Mouse (Mus musculus) myocyte (in vitro differentiated cells): ENCODE measurements around the gene Gm45717. TPM values are rescaled to one million over a fixed set of nuclear protein-coding genes. Genes with fewer than 3 reads are reported as not detected.

ENCODE experiments used
- H3K27me3 ChIP-seq: one replicate; pipeline ENCODE4 v1.6.1; 2011; ENCODE audit not compliant: control insufficient read depth, insufficient read depth, insufficient read length
- H3K36me3 ChIP-seq: one replicate; pipeline ENCODE4 v1.6.1; 2011; ENCODE audit not compliant: control insufficient read depth, insufficient read depth
- H3K4me2 ChIP-seq: one replicate; pipeline ENCODE4 v1.6.1; 2011; ENCODE audit warnings: low read depth, control low read depth
- H3K4me3 ChIP-seq: one replicate; pipeline ENCODE4 v1.5.1; 2011; ENCODE audit warnings: mild to moderate bottlenecking, control low read depth, moderate library complexity
- H3K79me2 ChIP-seq: one replicate; pipeline ENCODE4 v1.6.1; 2011; ENCODE audit not compliant: control insufficient read depth, insufficient read depth
- H3ac ChIP-seq: one replicate; pipeline ENCODE4 v1.6.1; 2011; ENCODE audit not compliant: control insufficient read depth, insufficient read length
- CEBPB ChIP-seq: IDR thresholded peaks from 2 replicates; pipeline ENCODE4 v1.6.1; 2011; ENCODE audit warnings: mild to moderate bottlenecking, moderate library complexity; ENCODE audit not compliant: poor library complexity, insufficient read depth, severe bottlenecking
- E2F4 ChIP-seq: IDR thresholded peaks from one replicate; pipeline ENCODE4 v1.6.1; 2011; ENCODE audit warnings: mild to moderate bottlenecking, control low read depth, moderate library complexity; ENCODE audit not compliant: insufficient read depth
- MAX ChIP-seq: IDR thresholded peaks from one replicate; pipeline ENCODE4 v1.6.1; 2011; ENCODE audit warnings: low read depth, mild to moderate bottlenecking, control low read depth
- MYOD1 ChIP-seq, 3 experiments: IDR thresholded peaks; one replicate each; pipeline ENCODE4 v1.6.1; 2011; ENCODE audit warnings: control low read depth in 2 of 3, low read depth in 2 of 3, mild to moderate bottlenecking in 2 of 3, moderate library complexity in 1 of 3; ENCODE audit not compliant: insufficient read length in 2 of 3, control insufficient read depth in 1 of 3
- MYOG ChIP-seq, 3 experiments: IDR thresholded peaks; one replicate each; pipeline ENCODE4 v1.6.1; 2011; ENCODE audit warnings: control low read depth in 2 of 3, low read depth in 2 of 3, mild to moderate bottlenecking in 2 of 3; ENCODE audit not compliant: insufficient read length in 2 of 3, control insufficient read depth in 1 of 3, insufficient read depth in 1 of 3
- POLR2A ChIP-seq: IDR thresholded peaks from one replicate; pipeline ENCODE4 v1.6.1; 2011; ENCODE audit warnings: low read depth, mild to moderate bottlenecking, control low read depth, moderate library complexity; ENCODE audit not compliant: insufficient read length
- POLR2AphosphoS2 ChIP-seq: IDR thresholded peaks from one replicate; pipeline ENCODE4 v1.6.1; 2011; ENCODE audit warnings: low read depth, control low read depth; ENCODE audit not compliant: insufficient read length
- REST ChIP-seq: IDR thresholded peaks from one replicate; pipeline ENCODE4 v1.6.1; 2011; ENCODE audit warnings: mild to moderate bottlenecking, control low read depth, moderate library complexity; ENCODE audit not compliant: insufficient read depth, insufficient read length
- SRF ChIP-seq: IDR thresholded peaks from one replicate; pipeline ENCODE4 v1.6.1; 2011; ENCODE audit warnings: low read depth; ENCODE audit not compliant: control insufficient read depth, insufficient read length
- TCF12 ChIP-seq: IDR thresholded peaks from one replicate; pipeline ENCODE4 v1.6.1; 2011; ENCODE audit warnings: mild to moderate bottlenecking, control low read depth; ENCODE audit not compliant: poor library complexity, insufficient read depth, severe bottlenecking
- TCF3 ChIP-seq: IDR thresholded peaks from one replicate; pipeline ENCODE4 v1.6.1; 2011; ENCODE audit warnings: low read depth, control low read depth; ENCODE audit not compliant: insufficient read length
- USF1 ChIP-seq: IDR thresholded peaks from one replicate; pipeline ENCODE4 v1.6.1; 2011; ENCODE audit warnings: low read depth, mild to moderate bottlenecking, control low read depth, moderate library complexity
- polyA plus RNA-seq: library from polyadenylated mRNA; unstranded; fragments of >200 nt; fragmentation: generic; extraction: Trizol; gene quantifications from one replicate; pipeline ENCODE4 v1.2.1, GENCODE M21; 2012; ENCODE audit warnings: missing spikeins

The Gm45717 gene
- polyA plus RNA-seq, 1 experiment: 0.12 TPM

- H3K4me3 ChIP-seq: peak overlapping the region; percentile 90
- H3K79me2 ChIP-seq: peaks cover 35% of the 10 kb centered on the region
Measured at GRCm38 (mm10) chr7:140956556-140956869, 776 bp upstream of the Gm45717 start.

DNA sequence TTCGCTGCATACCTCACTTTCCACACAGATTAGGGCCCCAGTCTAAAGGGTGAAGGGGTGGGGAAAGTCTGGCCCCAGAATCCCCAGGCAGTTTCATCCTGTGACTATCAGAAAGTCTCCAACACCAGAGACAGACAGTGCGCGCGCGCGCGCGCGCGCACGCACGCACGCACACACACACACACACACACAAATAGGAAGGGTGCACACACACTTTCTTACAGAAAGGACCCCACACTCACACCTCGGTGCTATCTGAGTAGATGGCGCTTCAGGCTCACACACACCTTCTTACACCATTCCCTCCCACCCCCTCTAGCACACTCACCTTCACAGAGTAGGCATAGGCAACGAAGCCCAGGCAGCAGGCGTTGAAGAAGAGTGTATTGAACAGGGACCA is 395 bp downstream of the Gm45717 start:
- H3K4me3 ChIP-seq: peak overlapping the region; percentile 90
- H3K79me2 ChIP-seq: peaks cover 35% of the 10 kb centered on the region
- H3K4me2 ChIP-seq: peak overlapping the region; percentile 76
- no peaks in the 10 kb centered on the region for H3K27me3 ChIP-seq
- H3ac ChIP-seq: peak overlapping the region; percentile 1
- peaks cover 3% of the 10 kb centered on the region for H3K36me3 ChIP-seq
- no peak for TF ChIP-seq SRF
- no peak for TF ChIP-seq MAX
- no peak for TF ChIP-seq TCF12
- no peak for TF ChIP-seq MYOG (IDR thresholded peaks at IDR 0.05; ENCODE audit: control insufficient read depth in 1 of 3, insufficient read depth in 1 of 3, insufficient read length in 2 of 3, low read depth in 2 of 3)
- TF ChIP-seq POLR2A: no peak
- TF ChIP-seq E2F4: no peak
- no peak for TF ChIP-seq TCF3
- no peak for TF ChIP-seq POLR2AphosphoS2
- no peak for TF ChIP-seq REST
- TF ChIP-seq CEBPB: no peak
- TF ChIP-seq MYOD1 (IDR thresholded peaks at IDR 0.05; ENCODE audit: control insufficient read depth in 1 of 3, insufficient read length in 2 of 3, low read depth in 2 of 3): no peak
- TF ChIP-seq USF1: no peak

More at GRCm38 (mm10) chr7:140956556-140956869, 776 bp upstream of the Gm45717 start:
- H3K36me3 ChIP-seq: peaks cover 3% of the 10 kb centered on the region
- TF ChIP-seq MYOG (IDR thresholded peaks at IDR 0.05; ENCODE audit: control insufficient read depth in 1 of 3, insufficient read depth in 1 of 3, insufficient read length in 2 of 3, low read depth in 2 of 3) (no peak), POLR2A (no peak), E2F4 (no peak), TCF12 (no peak), POLR2AphosphoS2 (no peak), TCF3 (no peak), CEBPB (no peak)
- no peaks in the 10 kb centered on the region for H3K27me3 ChIP-seq
- peak overlapping the region; percentile 76 for H3K4me2 ChIP-seq
- no peak overlapping the region for H3ac ChIP-seq

GRCm38 (mm10) chr7:140954733-140955071 is 1.0 kb downstream of the Gm45717 start:
- H3K36me3 ChIP-seq: peaks cover 3% of the 10 kb centered on the region
- H3K27me3 ChIP-seq: no peaks in the 10 kb centered on the region
- peak overlapping the region; percentile 16 for H3ac ChIP-seq
- peak overlapping the region; percentile 90 for H3K4me3 ChIP-seq
- TF ChIP-seq E2F4 (no peak), POLR2A (no peak)
- peaks cover 35% of the 10 kb centered on the region for H3K79me2 ChIP-seq
- peak overlapping the region; percentile 76 for H3K4me2 ChIP-seq

DNA sequence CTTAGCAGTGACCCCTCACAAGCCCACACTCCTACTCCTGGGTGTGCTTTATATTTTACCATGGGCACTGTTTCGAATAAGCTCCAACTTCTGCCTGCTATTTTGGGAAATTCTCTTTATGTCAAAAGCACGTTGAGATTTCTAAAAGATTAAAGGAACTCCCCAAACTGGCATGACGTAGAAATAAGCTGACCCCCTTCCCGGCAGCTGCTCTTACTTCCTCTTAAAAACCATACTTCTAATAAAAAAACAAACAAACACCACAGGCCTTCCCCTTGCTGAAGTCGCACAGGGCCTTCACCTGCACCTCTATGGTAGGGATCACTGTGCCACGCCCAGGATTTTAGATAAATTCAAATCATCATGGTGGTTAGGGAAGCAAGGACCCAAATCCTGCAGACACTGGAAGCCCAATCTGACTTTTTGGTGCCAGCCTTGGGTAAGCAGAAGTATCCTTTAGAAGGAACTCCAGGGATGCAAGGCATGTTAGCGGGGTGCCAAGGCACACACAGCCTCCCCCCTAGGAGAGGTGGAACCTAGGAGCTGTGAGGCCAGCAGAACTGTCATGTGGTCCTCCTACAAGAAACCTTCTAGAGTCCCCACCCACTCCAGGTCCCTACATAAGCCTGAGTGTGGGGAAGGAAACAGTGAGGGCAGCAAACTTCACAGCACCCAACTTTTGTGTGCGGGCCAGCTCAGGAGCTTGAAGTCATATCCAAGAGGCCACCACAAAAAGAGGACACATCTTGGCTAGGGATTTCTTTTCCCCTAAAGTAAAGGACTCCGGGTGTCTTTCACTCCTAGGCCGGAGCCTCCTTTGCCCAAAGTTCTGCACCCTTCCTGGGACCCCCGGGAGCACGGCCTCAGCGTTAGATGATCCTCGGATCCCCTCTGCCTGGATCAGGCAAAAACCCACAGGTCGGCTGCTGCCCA is 1.7 kb downstream of the Gm45717 start:
- Histone ChIP-seq H3ac (peak overlapping the region; percentile 16), H3K36me3 (peaks cover 5% of the 10 kb centered on the region), H3K4me3 (peak overlapping the region; percentile 90), H3K27me3 (no peaks in the 10 kb centered on the region), H3K4me2 (peak overlapping the region; percentile 76), H3K79me2 (peaks cover 35% of the 10 kb centered on the region)
- no peak for TF ChIP-seq REST
- no peak for TF ChIP-seq CEBPB
- TF ChIP-seq TCF12: no peak
- TF ChIP-seq POLR2A: no peak
- TF ChIP-seq USF1: no peak
- TF ChIP-seq POLR2AphosphoS2: no peak
- no peak for TF ChIP-seq MYOD1 (IDR thresholded peaks at IDR 0.05; ENCODE audit: control insufficient read depth in 1 of 3, insufficient read length in 2 of 3, low read depth in 2 of 3)
- no peak for TF ChIP-seq SRF
- no peak for TF ChIP-seq MYOG (IDR thresholded peaks at IDR 0.05; ENCODE audit: control insufficient read depth in 1 of 3, insufficient read depth in 1 of 3, insufficient read length in 2 of 3, low read depth in 2 of 3)
- TF ChIP-seq MAX: no peak
- no peak for TF ChIP-seq TCF3

DNA sequence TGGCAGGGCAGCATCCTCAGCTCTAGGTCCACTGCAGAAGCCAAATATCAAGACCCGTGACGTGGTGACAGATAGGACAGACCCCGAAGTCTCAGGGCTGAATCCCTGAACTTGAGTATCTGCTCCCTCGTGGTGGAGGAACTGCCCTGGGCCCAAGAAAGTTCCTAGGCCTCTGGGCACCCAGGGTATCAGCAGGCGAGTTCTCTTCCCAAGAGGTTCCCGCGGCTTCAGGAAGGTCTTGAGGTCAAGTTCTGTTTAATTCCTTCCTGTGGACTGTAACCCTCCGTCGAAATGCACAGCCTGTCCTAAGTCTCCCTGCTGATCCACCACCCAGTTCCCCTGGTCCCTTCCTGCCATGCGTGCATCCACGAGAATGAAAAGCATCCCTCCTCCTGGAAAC is 2.6 kb downstream of the Gm45717 start:
- Histone ChIP-seq H3K36me3 (peaks cover 7% of the 10 kb centered on the region), H3K79me2 (peaks cover 35% of the 10 kb centered on the region), H3K27me3 (no peaks in the 10 kb centered on the region), H3K4me2 (peak overlapping the region; percentile 76), H3K4me3 (no peak overlapping the region), H3ac (no peak overlapping the region)
- TF ChIP-seq MYOG (IDR thresholded peaks at IDR 0.05; ENCODE audit: control insufficient read depth in 1 of 3, insufficient read depth in 1 of 3, insufficient read length in 2 of 3, low read depth in 2 of 3) (no peak), SRF (no peak), MAX (no peak), MYOD1 (IDR thresholded peaks at IDR 0.05; ENCODE audit: control insufficient read depth in 1 of 3, insufficient read length in 2 of 3, low read depth in 2 of 3) (no peak), TCF3 (no peak), TCF12 (no peak), REST (no peak), POLR2AphosphoS2 (no peak), CEBPB (no peak), USF1 (no peak), E2F4 (no peak), POLR2A (no peak)
